Mouse (Mus musculus) liver, embryonic 11.5 days (tissue): ENCODE data around the gene Ermap. TPM values are rescaled to one million over a fixed set of nuclear protein-coding genes. Genes with fewer than 3 reads are reported as not detected.
A peak's percentile ranks its signal among the peaks of the same experiment; 100 is the strongest.

Experiments used
- ATAC-seq: fragments of 200-750 bp; cut with Nextera tagmentation; replicated peaks from 2 replicates; pipeline ENCODE4 v1.8.0; 2017; ENCODE audit warnings: moderate number of reproducible peaks, mild to moderate bottlenecking, moderate TSS enrichment, moderate library complexity; ENCODE audit not compliant: low FRiP score
- DNase-seq: peaks from one replicate; pipeline ENCODE4 v3.0.0-alpha.2; 2017; ENCODE audit warnings: low spot score
- H3K27ac ChIP-seq: fragments of 300-500 bp; sonication (generic); 2 replicates; pipeline ENCODE4 v1.5.1; 2014; ENCODE audit warnings: mild to moderate bottlenecking, low read depth, low read length, control low read depth
- H3K27me3 ChIP-seq: fragments of 300-500 bp; sonication (generic); replicated peaks from 2 replicates; pipeline ENCODE4 v1.6.1; 2014; ENCODE audit warnings: low read length, mixed read lengths; ENCODE audit not compliant: control insufficient read depth, insufficient read depth
- H3K36me3 ChIP-seq: fragments of 300-500 bp; sonication (generic); 2 replicates; pipeline ENCODE4 v1.6.1; 2014; ENCODE audit warnings: mild to moderate bottlenecking, low read length, moderate library complexity, mixed read lengths; ENCODE audit not compliant: control insufficient read depth, insufficient read depth
- H3K4me1 ChIP-seq: fragments of 300-500 bp; sonication (generic); replicated peaks from 2 replicates; pipeline ENCODE4 v1.6.1; 2014; ENCODE audit warnings: low read length, mixed read lengths; ENCODE audit not compliant: control insufficient read depth, insufficient read depth
- H3K4me2 ChIP-seq: fragments of 300-500 bp; sonication (generic); 2 replicates; pipeline ENCODE4 v1.6.1; 2014; ENCODE audit warnings: mild to moderate bottlenecking, control low read depth, moderate library complexity
- H3K4me3 ChIP-seq: fragments of 300-500 bp; sonication (generic); 2 replicates; pipeline ENCODE4 v1.5.1; 2014; ENCODE audit warnings: low read depth, low read length, control low read depth
- H3K9ac ChIP-seq: fragments of 300-500 bp; sonication (generic); 2 replicates; pipeline ENCODE4 v1.6.1; 2014; ENCODE audit warnings: low read depth, low read length, control low read depth
- H3K9me3 ChIP-seq: fragments of 300-500 bp; sonication (generic); 2 replicates; pipeline ENCODE4 v1.6.1; 2016; ENCODE audit warnings: low read length, inconsistent platforms, mixed read lengths; ENCODE audit not compliant: control insufficient read depth
- WGBS: fragments of 180-500 bp; shearing (Covaris S2); extraction: QIAGEN DNeasy Blood & Tissue Kit; methylation state at CpG from one replicate; pipeline ENCODE4 v1.1.7; 2014; 5-methylcytosine and 5-hydroxymethylcytosine counted together
- polyA plus RNA-seq: library from polyadenylated mRNA; unstranded; fragments of >200 nt; fragmentation: Nextera tagmentation; extraction: Ambion mirVana; gene quantifications from 2 replicates; pipeline ENCODE4 v1.2.1, GENCODE M21; 2014

Gene Ermap
- 263 and 274 TPM in 2 replicates for polyA plus RNA-seq

DNA sequence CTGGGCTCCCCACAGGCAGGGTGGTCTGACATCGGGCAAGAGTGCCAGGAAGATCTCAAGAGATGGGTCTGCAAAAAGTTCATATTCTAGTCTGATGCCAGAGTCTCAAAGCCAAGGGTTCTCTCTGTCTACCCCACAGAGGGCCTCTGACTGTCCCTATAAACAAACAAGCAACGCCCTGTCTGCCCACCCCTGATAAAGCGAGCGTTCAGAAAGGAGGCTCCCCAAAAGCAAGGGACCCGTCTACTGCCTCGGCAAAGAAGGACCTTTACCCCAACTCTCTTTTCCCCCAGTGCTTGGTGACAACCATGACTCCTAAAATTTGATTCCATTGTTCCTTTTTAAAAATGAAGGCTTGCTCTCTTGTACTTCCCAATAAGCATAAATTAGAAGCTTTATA lies at the start of gene Ermap:
Gene Ermap (minus strand): TSS at position 148 of the 400 bp plus-strand sequence.
- DNase-seq (peak; percentile 57), ATAC-seq (peak; percentile 90)
- Histone ChIP-seq H3K4me1 (peaks cover 18% of the 10 kb centered on the region), H3K4me3 (peak within 1 kb of the TSS; percentile 56), H3K4me2 (peak within 1 kb of the TSS; percentile 72), H3K27me3 (no peaks in the 10 kb centered on the region), H3K9me3 (no peaks in the 10 kb centered on the region), H3K9ac (peak within 1 kb of the TSS; percentile 89), H3K36me3 (peaks cover 15% of the 10 kb centered on the region), H3K27ac (peak within 1 kb of the TSS; percentile 96)
- 30% methylated on average over 6 of the region's 6 CpGs for WGBS

DNA sequence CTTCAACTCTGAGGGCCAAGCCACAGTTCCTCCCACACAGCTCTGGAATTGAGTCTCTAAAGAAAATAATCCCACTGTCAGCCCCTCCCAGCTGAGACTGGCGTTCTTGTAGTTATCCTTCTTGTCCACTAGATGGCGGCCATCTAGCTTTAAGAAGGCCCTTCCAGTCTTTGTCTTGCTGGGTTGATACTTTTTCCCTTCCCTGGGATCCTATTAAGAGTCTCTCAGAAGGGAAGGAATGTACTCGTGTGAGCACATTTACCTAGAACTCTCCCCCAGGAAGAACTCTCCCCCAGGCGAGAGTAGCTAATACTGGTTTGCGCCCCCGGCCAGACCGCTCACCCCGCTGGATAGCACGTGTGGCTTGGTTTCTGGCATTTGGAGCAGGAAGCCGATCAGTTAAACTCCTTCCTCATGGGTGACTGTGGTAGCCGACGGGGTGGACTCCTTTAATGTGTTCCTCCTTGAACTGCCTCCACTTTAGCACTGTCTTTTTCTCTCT lies 49.4 kb upstream of the Ermap start:
- H3K4me1 ChIP-seq: 0 out of 2 replicates have a peak, but pooled peaks cover 4% of the 10 kb centered on the region
- peaks cover 10% of the 10 kb centered on the region for H3K36me3 ChIP-seq
- no peak overlapping the region for H3K27ac ChIP-seq
- H3K9me3 ChIP-seq: no peaks in the 10 kb centered on the region
- 31% methylated on average over 12 of the region's 12 CpGs for WGBS
- peak; percentile 53 for DNase-seq
- ATAC-seq: peak; percentile 69
- no peak overlapping the region for H3K4me3 ChIP-seq
- H3K9ac ChIP-seq: peak overlapping the region; percentile 27
- H3K4me2 ChIP-seq: peak overlapping the region; percentile 43
- H3K27me3 ChIP-seq: no peaks in the 10 kb centered on the region

- DNase-seq (no peak), ATAC-seq (peak; percentile 38; the same call in 1 of the 2 replicates)
- H3K27ac ChIP-seq: no peak overlapping the region
- peaks cover 10% of the 10 kb centered on the region for H3K36me3 ChIP-seq
- H3K27me3 ChIP-seq: no peaks in the 10 kb centered on the region
- H3K9ac ChIP-seq: no peak overlapping the region
- 78% methylated on average over 3 of the region's 3 CpGs for WGBS
- H3K4me2 ChIP-seq: peak overlapping the region; percentile 43; the same call in 1 of the 2 replicates
- H3K9me3 ChIP-seq: no peaks in the 10 kb centered on the region
- H3K4me3 ChIP-seq: no peak overlapping the region
- peaks cover 4% of the 10 kb centered on the region; the same call in 1 of the 2 replicates for H3K4me1 ChIP-seq
Observed at GRCm38 (mm10) chr4:119238661-119239060, 48.9 kb upstream of the Ermap start.

- H3K4me2 ChIP-seq: peak overlapping the region; percentile 94
- no peak overlapping the region for H3K9ac ChIP-seq
- H3K27me3 ChIP-seq: no peaks in the 10 kb centered on the region
- H3K36me3 ChIP-seq: 0 out of 2 replicates have a peak, but pooled peaks cover 2% of the 10 kb centered on the region
- no peak for ATAC-seq
- WGBS: 73% methylated on average over 3 of the region's 3 CpGs
- no peak overlapping the region for H3K27ac ChIP-seq
- DNase-seq: no peak
- peak overlapping the region; percentile 84 for H3K4me3 ChIP-seq
- no peaks in the 10 kb centered on the region for H3K9me3 ChIP-seq
- H3K4me1 ChIP-seq: peaks cover 4% of the 10 kb centered on the region; the same call in 1 of the 2 replicates
Observed at GRCm38 (mm10) chr4:119234348-119234747, 44.5 kb upstream of the Ermap start.

DNA sequence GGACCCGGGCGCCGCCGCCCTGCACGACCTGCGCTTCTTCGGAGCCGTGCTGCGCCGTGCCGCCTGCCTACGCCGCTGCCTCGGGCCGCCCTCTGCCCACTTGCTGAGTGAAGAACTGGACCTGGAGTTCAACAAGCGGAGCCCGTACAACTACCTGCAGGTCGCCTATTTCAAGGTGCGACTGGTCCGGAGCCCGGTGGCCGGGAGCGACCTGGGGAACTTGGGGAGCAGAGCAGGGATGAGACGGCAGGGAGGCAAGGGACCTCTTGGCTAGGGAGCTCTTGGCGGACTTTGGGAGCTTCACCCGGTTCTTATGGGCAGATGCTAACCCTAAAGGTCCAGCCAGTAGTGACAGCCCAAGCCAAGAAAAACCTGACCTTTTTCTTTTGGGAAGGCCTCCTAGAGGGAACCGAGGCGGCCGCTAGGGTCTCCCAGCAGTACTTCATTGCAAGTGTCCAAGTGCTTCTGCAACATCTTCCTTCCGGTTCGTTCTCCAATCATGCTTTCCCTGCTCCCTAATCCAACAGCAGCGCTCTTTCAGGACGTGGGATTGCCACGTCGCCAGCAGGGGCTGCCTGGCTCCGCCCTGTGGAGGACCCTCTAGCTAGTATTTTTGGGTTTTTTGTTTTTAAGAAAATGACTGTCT lies 43.6 kb upstream of the Ermap start:
- Histone ChIP-seq H3K4me2 (peak overlapping the region; percentile 94), H3K36me3 (0 out of 2 replicates have a peak, but pooled peaks cover 2% of the 10 kb centered on the region), H3K27ac (0 out of 2 replicates have a peak overlapping the region, but pooled peaks have one; percentile 19), H3K4me3 (peak overlapping the region; percentile 84), H3K4me1 (peaks cover 4% of the 10 kb centered on the region; the same call in 1 of the 2 replicates), H3K9ac (peak overlapping the region; percentile 81), H3K27me3 (no peaks in the 10 kb centered on the region), H3K9me3 (no peaks in the 10 kb centered on the region)
- DNase-seq: peak; percentile 70
- under 1% methylated on average over 36 of the region's 36 CpGs for WGBS
- peak; percentile 56 for ATAC-seq

- DNase-seq: peak; percentile 94
- H3K4me3 ChIP-seq: peak within 1 kb of the TSS; percentile 84
- H3K27me3 ChIP-seq: no peaks in the 10 kb centered on the region
- no peaks in the 10 kb centered on the region for H3K9me3 ChIP-seq
- WGBS: under 1% methylated on average over 70 of the region's 71 CpGs
- H3K4me2 ChIP-seq: peak within 1 kb of the TSS; percentile 94
- ATAC-seq: peak; percentile 96
- H3K4me1 ChIP-seq: peaks cover 4% of the 10 kb centered on the region; the same call in 1 of the 2 replicates
- peak within 1 kb of the TSS; percentile 81 for H3K9ac ChIP-seq
- peaks cover 7% of the 10 kb centered on the region; the same call in 1 of the 2 replicates for H3K36me3 ChIP-seq
- 0 out of 2 replicates have a peak within 1 kb of the TSS, but pooled peaks have one; percentile 19 for H3K27ac ChIP-seq
Observed at GRCm38 (mm10) chr4:119232410-119233255, 42.8 kb upstream of the Ermap start, which contains the start of the genes AU022252 and P3h1. Gene AU022252, minus strand, starts transcription at chr4:119232712. Gene P3h1, plus strand, starts transcription at chr4:119232915.

DNA sequence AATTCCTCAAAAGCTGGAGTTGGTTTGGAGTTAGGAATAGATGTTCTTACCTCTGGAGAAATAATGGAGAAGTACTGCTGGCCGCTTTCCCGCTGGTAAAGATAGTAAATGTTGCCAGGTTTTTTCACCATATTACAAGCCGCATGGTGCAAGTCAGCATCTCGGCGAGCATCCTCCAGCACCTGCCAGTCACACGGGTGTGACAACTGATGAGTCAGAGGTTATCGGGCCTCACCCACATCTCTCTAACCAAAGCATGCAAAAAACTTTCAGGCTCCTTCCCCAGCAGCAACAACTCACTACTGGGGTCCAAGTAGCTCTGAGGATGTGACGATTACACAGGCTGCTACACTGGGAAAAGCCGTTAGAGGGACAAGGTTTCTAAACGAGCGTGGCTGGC lies 36.9 kb upstream of the Ermap start:
- Histone ChIP-seq H3K36me3 (peaks cover 25% of the 10 kb centered on the region), H3K27ac (no peak overlapping the region), H3K9me3 (no peaks in the 10 kb centered on the region), H3K9ac (no peak overlapping the region), H3K27me3 (no peaks in the 10 kb centered on the region), H3K4me2 (no peak overlapping the region), H3K4me1 (peaks cover 4% of the 10 kb centered on the region; the same call in 1 of the 2 replicates), H3K4me3 (no peak overlapping the region)
- no peak for DNase-seq
- WGBS: 92% methylated on average over 11 of the region's 11 CpGs
- ATAC-seq: no peak

- 88% methylated on average over 9 of the region's 9 CpGs for WGBS
- ATAC-seq: no peak
- Histone ChIP-seq H3K9me3 (no peaks in the 10 kb centered on the region), H3K4me2 (no peak overlapping the region), H3K36me3 (peaks cover 25% of the 10 kb centered on the region), H3K27me3 (no peaks in the 10 kb centered on the region), H3K9ac (no peak overlapping the region), H3K4me3 (no peak overlapping the region), H3K4me1 (no peaks in the 10 kb centered on the region), H3K27ac (no peak overlapping the region)
- DNase-seq: no peak
Observed at GRCm38 (mm10) chr4:119225719-119226118, 35.9 kb upstream of the Ermap start.
